Mouse (Mus musculus) kidney, adult 2 months (tissue): ENCODE results near the gene Irs2.

Source experiments
- CTCF ChIP-seq: fragments of 200-500 bp; conservative IDR thresholded peaks from 2 replicates; pipeline ENCODE4 v1.5.1; 2011; ENCODE audit warnings: low read depth, mild to moderate bottlenecking, control low read depth, low read length, moderate library complexity, mixed read lengths; ENCODE audit not compliant: insufficient read depth, insufficient read length
- POLR2A ChIP-seq: fragments of 200-500 bp; IDR thresholded peaks from one replicate; pipeline ENCODE4 v1.6.1; 2011; ENCODE audit warnings: low read depth, low read length, control low read depth

DNA sequence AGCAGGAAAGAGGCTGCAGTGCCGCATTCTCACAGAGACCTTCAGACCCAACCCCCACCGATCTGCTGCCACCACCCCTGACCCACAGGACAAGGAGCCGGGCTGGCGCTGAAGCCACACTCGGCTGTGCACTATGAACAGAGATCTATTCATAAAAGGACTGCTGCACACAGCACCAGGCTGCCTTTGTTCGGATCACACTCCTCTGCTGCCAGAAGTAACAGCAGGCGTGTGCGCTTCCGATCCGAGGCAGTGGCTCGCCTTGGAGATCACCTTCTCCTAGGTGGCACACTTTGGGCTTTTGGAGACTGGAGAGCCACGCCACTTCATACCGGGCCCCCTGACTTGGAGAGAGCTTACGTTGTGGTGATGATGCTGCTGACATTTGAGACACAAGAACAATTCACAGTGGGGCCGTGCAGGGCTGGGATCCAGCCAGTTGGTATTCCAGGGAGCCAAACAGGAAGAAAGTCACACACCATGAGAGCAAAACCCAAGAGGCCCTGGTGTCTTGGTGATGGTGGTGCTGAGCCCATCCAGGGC lies 47.9 kb downstream of the Irs2 start:
- TF ChIP-seq CTCF (no peak), POLR2A (no peak)
